Mouse (Mus musculus): ENCODE measurements around the gene Tank.

Gene Tank

GRCm38 (mm10) chr2:61656421-61657411, 78.3 kb downstream of the Tank start:
- DNase-seq: peak; percentile 58

- no peak for DNase-seq
Measured at GRCm38 (mm10) chr2:61659254-61659653, 80.9 kb downstream of the Tank start.

- no peak for DNase-seq
Measured at GRCm38 (mm10) chr2:61662833-61663232, 84.4 kb downstream of the Tank start.

- DNase-seq: no peak
Measured at GRCm38 (mm10) chr2:61663573-61664241, 85.3 kb downstream of the Tank start.

- DNase-seq: no peak
Measured at GRCm38 (mm10) chr2:61667420-61667819, 89.0 kb downstream of the Tank start.

GRCm38 (mm10) chr2:61668260-61668659, 89.9 kb downstream of the Tank start:
- peak; percentile 76 for DNase-seq

- DNase-seq: no peak
Measured at GRCm38 (mm10) chr2:61674555-61674954, 96.2 kb downstream of the Tank start.

- no peak for DNase-seq
Measured at GRCm38 (mm10) chr2:61681572-61681971, 103.2 kb downstream of the Tank start.

GRCm38 (mm10) chr2:61686533-61686932, 108.1 kb downstream of the Tank start:
- DNase-seq: no peak

GRCm38 (mm10) chr2:61689086-61689485, 110.7 kb downstream of the Tank start:
- DNase-seq: no peak

Measured in thymus, postnatal 14 days (tissue).